Mouse (Mus musculus): Measurements from ENCODE around the gene Eaf1. TPM values are rescaled to one million over a fixed set of nuclear protein-coding genes. Genes with fewer than 3 reads are reported as not detected.

Gene Eaf1
- polyA plus RNA-seq, 1 experiment from 2014 or later: 19.9 TPM

GRCm38 (mm10) chr14:31557784-31558183 lies 63.6 kb downstream of the Eaf1 start:
- H3K27me3 ChIP-seq (replicated peaks): no peaks in the 10 kb centered on the region
- H3K36me3 ChIP-seq: no peaks in the 10 kb centered on the region
- no peak overlapping the region for H3K9ac ChIP-seq
- no peak for ATAC-seq
- no peaks in the 10 kb centered on the region for H3K9me3 ChIP-seq
- no peak overlapping the region for H3K4me2 ChIP-seq (replicated peaks)
- WGBS: 74% methylated on average over 9 of the region's 9 CpGs
- H3K4me3 ChIP-seq (replicated peaks): no peak overlapping the region
- no peak overlapping the region for H3K27ac ChIP-seq
- peaks cover 10% of the 10 kb centered on the region for H3K4me1 ChIP-seq (replicated peaks)

DNA sequence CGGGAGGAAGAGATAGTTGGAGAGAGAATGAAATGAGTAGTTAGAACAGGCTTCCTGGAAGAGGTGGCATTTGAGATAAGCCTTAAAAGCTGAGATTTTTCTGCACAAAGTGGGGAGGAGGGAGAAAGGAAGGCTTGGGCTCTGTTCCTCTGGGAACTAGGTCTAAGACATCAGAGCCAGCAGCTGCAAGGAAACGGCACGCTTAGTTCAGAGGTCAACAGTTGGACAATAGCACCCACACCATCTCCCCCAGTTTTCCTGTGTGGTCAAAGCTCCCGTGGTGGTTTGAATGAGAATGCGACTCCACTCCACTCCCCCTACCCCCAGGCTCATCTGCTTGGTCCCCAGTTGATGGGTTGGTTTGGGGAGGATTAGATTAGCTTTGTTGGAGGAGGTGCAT lies 65.0 kb downstream of the Eaf1 start:
- Histone ChIP-seq H3K9me3 (no peaks in the 10 kb centered on the region), H3K4me2 (replicated peaks) (no peak overlapping the region), H3K27me3 (replicated peaks) (no peaks in the 10 kb centered on the region), H3K4me1 (replicated peaks) (peaks cover 14% of the 10 kb centered on the region), H3K27ac (no peak overlapping the region), H3K4me3 (replicated peaks) (no peak overlapping the region), H3K9ac (no peak overlapping the region), H3K36me3 (no peaks in the 10 kb centered on the region)
- 63% methylated on average over 5 of the region's 5 CpGs for WGBS
- no peak for ATAC-seq

Other genes starting within 250 kb of the Eaf1 start
- 10.6 and 11.9 TPM in 2 replicates for gene Phf7, start 243.1 kb upstream of the Eaf1 start, polyA plus RNA-seq (2015; fragmentation: Nextera tagmentation; extraction: Ambion mirVana)
- gene Bap1, start 242.9 kb upstream of the Eaf1 start, polyA plus RNA-seq (2015; fragmentation: Nextera tagmentation; extraction: Ambion mirVana): 64.0 and 65.3 TPM in 2 replicates
- 3.6 and 3.7 TPM in 2 replicates for gene Dnah1, start 170.5 kb upstream of the Eaf1 start, polyA plus RNA-seq (2015; fragmentation: Nextera tagmentation; extraction: Ambion mirVana)
- 34.9 and 36.5 TPM in 2 replicates for gene Capn7, start 157.8 kb upstream of the Eaf1 start, polyA plus RNA-seq (2015; fragmentation: Nextera tagmentation; extraction: Ambion mirVana)
- 18.1 and 20.6 TPM in 2 replicates for gene Sh3bp5, start 58.3 kb upstream of the Eaf1 start, polyA plus RNA-seq (2015; fragmentation: Nextera tagmentation; extraction: Ambion mirVana)
- 52.9 and 54.1 TPM in 2 replicates for gene Mettl6, start 641 bp downstream of the Eaf1 start, polyA plus RNA-seq (2015; fragmentation: Nextera tagmentation; extraction: Ambion mirVana)
- 0.61 and 0.65 TPM in 2 replicates for gene Colq, start 96.9 kb downstream of the Eaf1 start, polyA plus RNA-seq (2015; fragmentation: Nextera tagmentation; extraction: Ambion mirVana)
- 1.3 TPM in 1 of 2 replicates, not detected in the other for gene Gm49387, start 146.5 kb downstream of the Eaf1 start, polyA plus RNA-seq (2015; fragmentation: Nextera tagmentation; extraction: Ambion mirVana)
- gene Btd, start 146.6 kb downstream of the Eaf1 start, polyA plus RNA-seq (2015; fragmentation: Nextera tagmentation; extraction: Ambion mirVana): 27.6 TPM in 2 replicates
- 15.5 and 17.4 TPM in 2 replicates for gene Hacl1, start 146.9 kb downstream of the Eaf1 start, polyA plus RNA-seq (2015; fragmentation: Nextera tagmentation; extraction: Ambion mirVana)